Mouse (Mus musculus): ENCODE data around the gene Ibtk.

DNA sequence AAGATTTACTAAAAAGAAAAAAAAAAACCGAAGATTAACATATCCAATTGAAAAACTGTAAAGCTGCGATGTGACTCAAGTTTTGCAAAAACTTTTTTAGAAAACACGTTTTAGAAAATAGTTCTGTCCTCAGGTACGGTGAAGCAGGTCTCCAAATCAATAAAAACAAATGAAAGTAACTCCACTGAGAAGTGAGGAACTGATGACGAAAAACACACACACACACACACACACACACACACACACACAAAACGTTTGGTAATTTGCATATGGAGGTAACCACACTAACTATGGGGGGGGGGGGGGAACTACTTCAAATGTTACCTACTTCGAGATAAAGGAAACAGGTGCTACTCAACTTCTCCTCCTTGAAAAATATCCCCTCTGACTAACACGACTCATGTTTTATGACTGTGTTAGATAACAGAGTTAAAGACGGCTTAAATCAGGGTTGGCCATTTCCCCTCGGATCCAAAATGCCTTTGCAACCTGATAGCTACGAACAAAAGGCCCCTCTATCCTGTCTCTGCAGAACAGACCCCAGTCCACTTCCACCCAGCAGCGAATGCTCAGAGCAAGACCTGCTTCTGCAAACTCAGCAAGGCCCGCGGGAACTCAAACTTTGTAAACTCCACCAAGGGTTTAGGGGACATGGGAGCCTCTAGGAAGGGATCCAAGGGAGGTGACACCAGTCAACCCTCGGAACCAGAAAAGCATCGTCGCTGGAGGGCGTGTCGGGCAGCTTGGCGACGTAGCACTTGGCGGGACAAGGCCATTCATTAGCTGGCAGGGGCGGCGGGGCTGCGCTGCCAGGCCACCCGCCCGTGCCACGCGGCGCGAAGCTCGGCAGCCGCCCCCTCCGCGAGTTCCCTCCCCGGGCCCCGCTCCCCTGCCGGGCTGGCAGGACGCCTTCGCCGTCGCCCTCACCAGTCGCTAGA, 661 bp downstream of the Ibtk start:
- TF ChIP-seq ZC3H11A (IDR thresholded peaks at IDR 0.05; ENCODE audit: borderline replicate concordance, low read depth, low read length) (no peak), CHD2 (IDR thresholded peaks at IDR 0.05; ENCODE audit: low read depth, low read length) (no peak), ZNF384 (IDR thresholded peaks at IDR 0.05; ENCODE audit: low read depth, low read length) (peak; percentile 58; the same call in 1 of the 2 replicates)
